Mouse (Mus musculus) neural tube, embryonic 14.5 days (tissue): ENCODE measurements around the gene Zfp593. TPM values are rescaled to one million over a fixed set of nuclear protein-coding genes. Genes with fewer than 3 reads are reported as not detected.

Source experiments
- ATAC-seq: fragments of 200-750 bp; cut with Nextera tagmentation; 2 replicates; pipeline ENCODE4 v1.8.0; 2017; ENCODE audit warnings: low read depth, mild to moderate bottlenecking, moderate TSS enrichment, moderate library complexity
- H3K27ac ChIP-seq: fragments of 300-500 bp; sonication (generic); 2 replicates; pipeline ENCODE4 v1.5.1; 2014; ENCODE audit warnings: low read depth, mild to moderate bottlenecking, control low read depth, low read length, moderate library complexity, mixed read lengths
- H3K27me3 ChIP-seq: fragments of 300-500 bp; sonication (generic); 2 replicates; pipeline ENCODE4 v1.6.1; 2014; ENCODE audit warnings: low read length; ENCODE audit not compliant: control insufficient read depth, insufficient read depth
- H3K36me3 ChIP-seq: fragments of 300-500 bp; sonication (generic); 2 replicates; pipeline ENCODE4 v1.6.1; 2014; ENCODE audit warnings: low read length, mixed read lengths; ENCODE audit not compliant: control insufficient read depth, insufficient read depth
- H3K4me1 ChIP-seq: fragments of 300-500 bp; sonication (generic); 2 replicates; pipeline ENCODE4 v1.6.1; 2014; ENCODE audit warnings: low read length; ENCODE audit not compliant: control insufficient read depth, insufficient read depth
- H3K4me2 ChIP-seq: fragments of 300-500 bp; sonication (generic); 2 replicates; pipeline ENCODE4 v1.6.1; 2014; ENCODE audit warnings: mild to moderate bottlenecking, low read depth, low read length, control low read depth
- H3K4me3 ChIP-seq: fragments of 300-500 bp; sonication (generic); 2 replicates; pipeline ENCODE4 v1.5.1; 2014; ENCODE audit warnings: low read depth, low read length, control low read depth, mixed read lengths
- H3K9ac ChIP-seq: fragments of 300-500 bp; sonication (generic); replicated peaks from 2 replicates; pipeline ENCODE4 v1.6.1; 2014; ENCODE audit warnings: low read depth, mild to moderate bottlenecking, control low read depth, low read length, mixed read lengths
- H3K9me3 ChIP-seq: fragments of 300-500 bp; sonication (generic); 2 replicates; pipeline ENCODE4 v1.6.1; 2016; ENCODE audit warnings: low read length; ENCODE audit not compliant: control insufficient read depth
- WGBS: fragments of 180-500 bp; shearing (Covaris S2); extraction: QIAGEN DNeasy Blood & Tissue Kit; methylation state at CpG from one replicate; pipeline ENCODE4 v1.1.7; 2014; 5-methylcytosine and 5-hydroxymethylcytosine counted together
- polyA plus RNA-seq: library from polyadenylated mRNA; unstranded; fragments of >200 nt; fragmentation: Nextera tagmentation; extraction: Ambion mirVana; gene quantifications from 2 replicates; pipeline ENCODE4 v1.2.1, GENCODE M21; 2014

Gene Zfp593
- polyA plus RNA-seq, 1 experiment from 2014 or later, result 12.4 TPM

- Histone ChIP-seq H3K27ac (no peak overlapping the region), H3K9ac (no peak overlapping the region), H3K36me3 (no peaks in the 10 kb centered on the region), H3K9me3 (no peaks in the 10 kb centered on the region), H3K4me3 (no peak overlapping the region), H3K4me2 (no peak overlapping the region), H3K4me1 (no peaks in the 10 kb centered on the region), H3K27me3 (no peaks in the 10 kb centered on the region)
- WGBS, result 74% methylated on average over 6 of the region's 6 CpGs
- ATAC-seq, result no peak
Observed at GRCm38 (mm10) chr4:134206488-134207053, 38.8 kb downstream of the Zfp593 start.

GRCm38 (mm10) chr4:134203340-134203896 is 42.0 kb downstream of the Zfp593 start:
- H3K4me2 ChIP-seq, result no peak overlapping the region
- 94% methylated on average over 17 of the region's 17 CpGs for WGBS
- H3K9me3 ChIP-seq, result no peaks in the 10 kb centered on the region
- no peak for ATAC-seq
- no peaks in the 10 kb centered on the region for H3K36me3 ChIP-seq
- H3K27me3 ChIP-seq, result no peaks in the 10 kb centered on the region
- H3K4me3 ChIP-seq, result no peak overlapping the region
- H3K9ac ChIP-seq, result no peak overlapping the region
- H3K4me1 ChIP-seq, result no peaks in the 10 kb centered on the region
- no peak overlapping the region for H3K27ac ChIP-seq

- H3K27me3 ChIP-seq, result no peaks in the 10 kb centered on the region
- no peaks in the 10 kb centered on the region for H3K36me3 ChIP-seq
- ATAC-seq, result no peak
- no peaks in the 10 kb centered on the region for H3K9me3 ChIP-seq
- H3K4me2 ChIP-seq, result no peak within 1 kb of the TSS
- H3K4me3 ChIP-seq, result no peak within 1 kb of the TSS
- no peak within 1 kb of the TSS for H3K27ac ChIP-seq
- 93% methylated on average over 4 of the region's 4 CpGs for whole genome bisulfite sequencing
- no peaks in the 10 kb centered on the region for H3K4me1 ChIP-seq
- no peak within 1 kb of the TSS for H3K9ac ChIP-seq
Observed at GRCm38 (mm10) chr4:134202904-134203303, 42.5 kb downstream of the Zfp593 start, which contains the start of gene Gm7534. Gene Gm7534, minus strand, starts transcription at chr4:134203004.

GRCm38 (mm10) chr4:134199371-134199770 is 46.0 kb downstream of the Zfp593 start:
- H3K9me3 ChIP-seq, result no peaks in the 10 kb centered on the region
- H3K4me1 ChIP-seq, result no peaks in the 10 kb centered on the region
- no peak overlapping the region for H3K27ac ChIP-seq
- H3K9ac ChIP-seq, result no peak overlapping the region
- no peak overlapping the region for H3K4me2 ChIP-seq
- H3K4me3 ChIP-seq, result no peak overlapping the region
- WGBS, result 80% methylated on average over 2 of the region's 2 CpGs
- no peak for ATAC-seq
- H3K27me3 ChIP-seq, result no peaks in the 10 kb centered on the region
- H3K36me3 ChIP-seq, result no peaks in the 10 kb centered on the region

Other genes with a start within 250 kb of the Zfp593 start
- 48.8 and 48.9 TPM in 2 replicates for gene Dhdds, start 244.7 kb downstream of the Zfp593 start, polyA plus RNA-seq
- 0.09 and 0.28 TPM in 2 replicates for gene Lin28a, start 226.8 kb downstream of the Zfp593 start, polyA plus RNA-seq
- gene Zfp683, start 191.8 kb downstream of the Zfp593 start, polyA plus RNA-seq, result not detected in 2 replicates
- gene Crybg2, start 184.8 kb downstream of the Zfp593 start, polyA plus RNA-seq, result 1.6 and 2.9 TPM in 2 replicates
- gene Cd52, start 150.5 kb downstream of the Zfp593 start, polyA plus RNA-seq, result 2.1 and 4.7 TPM in 2 replicates
- gene Ubxn11, start 143.0 kb downstream of the Zfp593 start, polyA plus RNA-seq, result 21.7 and 26.9 TPM in 2 replicates
- gene Sh3bgrl3, start 116.8 kb downstream of the Zfp593 start, polyA plus RNA-seq, result 395 and 405 TPM in 2 replicates
- 14.8 and 18.2 TPM in 2 replicates for gene Cep85, start 58.5 kb downstream of the Zfp593 start, polyA plus RNA-seq
- gene Gm7534, start 42.6 kb downstream of the Zfp593 start, polyA plus RNA-seq, result not detected in 2 replicates
- gene Catsper4, start 18.2 kb downstream of the Zfp593 start, polyA plus RNA-seq, result not detected in 2 replicates
- gene Cnksr1, start 7.2 kb downstream of the Zfp593 start, polyA plus RNA-seq, result 0.16 TPM in 1 of 2 replicates, not detected in the other
- 0.44 TPM in 1 of 2 replicates, not detected in the other for gene E130218I03Rik, start 1.9 kb downstream of the Zfp593 start, polyA plus RNA-seq
- not detected in 2 replicates for gene Gm30191, start 1.3 kb upstream of the Zfp593 start, polyA plus RNA-seq
- gene Grrp1, start 8.5 kb upstream of the Zfp593 start, polyA plus RNA-seq, result 13.4 and 15.4 TPM in 2 replicates
- 38.5 and 43.9 TPM in 2 replicates for gene Pdik1l, start 42.3 kb upstream of the Zfp593 start, polyA plus RNA-seq
- 0.39 and 0.50 TPM in 2 replicates for gene Trim63, start 69.5 kb upstream of the Zfp593 start, polyA plus RNA-seq
- gene Slc30a2, start 97.6 kb upstream of the Zfp593 start, polyA plus RNA-seq, result 0.10 and 0.16 TPM in 2 replicates
- 0.31 and 0.53 TPM in 2 replicates for gene Extl1, start 138.3 kb upstream of the Zfp593 start, polyA plus RNA-seq
- gene Pafah2, start 150.7 kb upstream of the Zfp593 start, polyA plus RNA-seq, result 7.7 and 7.8 TPM in 2 replicates
- 5,364 and 5,581 TPM in 2 replicates for gene Stmn1, start 222.7 kb upstream of the Zfp593 start, polyA plus RNA-seq